Mouse (Mus musculus) kidney, adult 8-10 months (tissue): ENCODE data around the gene Actl11.
A peak's percentile ranks its signal among the peaks of the same experiment; 100 is the strongest.

Experiments
- DNase-seq, 2 experiments: peaks; one replicate each; pipeline ENCODE4 v3.0.0; 2022

Gene Actl11

DNA sequence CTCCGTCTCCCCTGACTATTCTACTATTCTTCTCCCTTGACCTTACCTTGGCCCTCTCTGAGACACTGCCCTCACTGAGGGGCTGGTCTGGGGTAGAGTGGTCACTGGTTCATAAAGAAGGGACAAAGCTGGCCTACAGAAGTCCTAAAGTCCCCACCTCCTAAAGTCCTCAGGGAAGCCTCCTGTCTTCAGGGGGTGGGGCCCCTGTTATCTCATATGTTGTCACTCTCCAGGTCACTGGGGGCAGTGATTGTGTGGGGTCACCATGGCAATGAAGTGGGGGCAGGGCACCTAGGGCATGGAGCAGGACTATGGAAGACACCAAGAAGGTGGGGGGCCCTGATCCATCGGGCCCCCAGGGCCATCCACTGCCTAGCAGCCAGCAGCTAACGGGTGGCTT lies at the start of gene Actl11:
Gene Actl11 (plus strand): TSS at position 301 of the 400 bp plus-strand sequence.
- no peak for DNase-seq

DNA sequence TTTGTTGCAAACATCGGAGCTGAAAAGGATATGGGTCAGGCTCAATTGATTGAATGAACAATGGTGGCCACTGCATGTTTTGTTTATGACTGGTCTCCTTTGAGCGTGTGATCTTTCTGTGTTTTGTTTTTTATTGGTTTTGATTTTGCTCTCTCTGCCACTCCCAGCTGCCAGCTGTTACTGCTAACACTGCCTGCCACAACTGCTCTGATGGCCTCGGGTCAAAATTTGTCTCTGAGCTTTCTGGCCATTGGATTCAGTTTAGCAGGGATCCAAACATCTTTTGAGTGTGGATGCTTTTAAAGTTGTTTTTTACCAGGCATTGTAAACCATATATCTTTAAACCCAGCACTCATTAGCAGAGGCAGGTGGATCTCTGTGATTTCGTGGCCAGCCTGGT lies 47.9 kb upstream of the Actl11 start:
- no peak for DNase-seq

DNA sequence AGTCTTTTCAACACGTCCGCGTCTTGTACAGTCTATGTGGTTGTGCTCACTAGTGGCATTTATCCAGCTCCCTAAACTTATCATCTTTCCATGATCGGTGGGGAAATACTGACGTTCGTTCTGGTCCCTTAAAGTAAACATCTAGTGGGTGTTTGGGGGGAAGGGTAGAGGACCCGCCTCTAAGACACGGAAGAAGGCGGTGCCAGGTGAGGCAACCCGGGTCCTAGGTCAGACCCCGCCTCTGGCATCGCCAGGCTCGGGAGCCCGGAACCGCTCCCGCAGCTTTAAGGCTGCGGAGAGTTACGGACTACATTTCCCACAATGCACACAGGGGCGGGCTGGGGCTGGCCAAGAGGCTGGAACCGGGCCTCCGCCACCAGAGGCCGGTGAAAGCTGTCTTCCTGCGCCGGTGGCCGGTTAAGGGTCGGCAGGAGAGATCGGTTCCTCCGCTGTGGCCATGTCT lies 40.4 kb upstream of the Actl11 start, which contains the start of gene Mon1a:
Gene Mon1a (plus strand): TSS at position 348 of the 463 bp plus-strand sequence.
- peak; percentile 93 to 96 for DNase-seq

DNA sequence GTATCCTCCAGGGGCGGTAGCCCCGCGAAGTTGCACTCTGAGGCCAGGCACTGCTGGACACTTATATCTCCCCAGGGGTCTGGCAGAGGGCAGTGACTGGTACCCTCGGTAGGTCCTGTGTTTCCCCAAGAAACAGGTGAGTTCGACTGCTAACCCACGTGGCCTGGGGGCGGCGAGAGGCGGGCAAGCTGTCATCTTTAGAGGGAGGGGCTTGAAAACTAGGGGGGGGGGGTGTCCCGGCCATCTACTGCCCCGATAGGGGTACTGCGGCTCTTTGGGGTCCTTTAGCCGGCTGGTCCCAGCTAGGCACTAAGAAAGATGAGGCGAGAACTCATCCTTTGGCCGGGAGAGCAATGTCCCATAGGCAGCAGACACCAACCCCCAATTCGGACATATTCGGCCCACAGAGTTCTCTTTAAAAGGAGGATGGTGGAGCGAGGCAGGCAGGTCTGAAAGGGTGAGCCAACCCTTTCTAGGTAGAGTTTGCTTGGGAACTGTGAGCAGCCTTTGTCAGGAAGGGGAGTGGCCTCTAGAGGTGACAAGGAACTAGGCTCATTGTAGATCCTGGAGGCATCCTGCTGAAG lies 39.9 kb upstream of the Actl11 start:
- DNase-seq, result peak; percentile 44 to 45

DNA sequence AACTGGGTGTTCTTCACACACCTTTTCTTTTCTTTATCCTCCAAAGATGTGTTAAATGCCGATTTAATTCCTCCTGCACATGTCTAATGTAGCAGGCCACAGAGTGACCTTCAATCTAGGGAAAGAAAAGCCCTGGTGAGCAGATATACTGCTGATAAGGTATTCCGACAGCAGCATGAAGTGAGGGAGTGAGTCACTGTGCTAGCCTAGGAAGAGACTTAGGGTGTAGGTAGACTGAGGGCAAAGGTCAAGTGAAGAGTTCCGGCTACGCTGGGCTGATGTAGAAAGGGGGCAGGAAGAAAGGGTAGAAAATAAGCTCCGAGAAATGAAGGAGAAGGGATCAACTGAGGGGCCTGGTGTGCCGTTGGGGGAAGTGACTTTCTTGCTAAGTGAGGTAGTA lies 38.0 kb upstream of the Actl11 start:
- no peak for DNase-seq

DNA sequence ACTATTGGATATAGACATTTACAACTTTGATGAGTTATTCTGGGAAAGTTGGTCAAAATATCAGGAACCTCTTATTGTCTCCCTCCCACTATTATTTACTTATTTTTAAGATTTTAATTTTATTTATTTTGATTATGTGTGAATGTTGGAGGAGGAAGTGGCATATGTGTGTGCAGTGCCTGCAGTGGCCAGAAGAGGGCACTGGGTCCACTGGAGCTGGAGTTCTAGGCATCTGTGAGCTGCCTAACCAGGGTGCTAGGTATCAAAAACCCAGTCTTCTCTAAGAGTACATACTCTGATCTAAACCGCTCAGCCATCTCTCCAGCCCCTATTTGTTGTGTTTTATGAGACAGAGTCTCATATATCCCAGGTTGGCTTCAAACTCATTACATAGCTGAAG lies 37.2 kb upstream of the Actl11 start:
- no peak for DNase-seq

DNA sequence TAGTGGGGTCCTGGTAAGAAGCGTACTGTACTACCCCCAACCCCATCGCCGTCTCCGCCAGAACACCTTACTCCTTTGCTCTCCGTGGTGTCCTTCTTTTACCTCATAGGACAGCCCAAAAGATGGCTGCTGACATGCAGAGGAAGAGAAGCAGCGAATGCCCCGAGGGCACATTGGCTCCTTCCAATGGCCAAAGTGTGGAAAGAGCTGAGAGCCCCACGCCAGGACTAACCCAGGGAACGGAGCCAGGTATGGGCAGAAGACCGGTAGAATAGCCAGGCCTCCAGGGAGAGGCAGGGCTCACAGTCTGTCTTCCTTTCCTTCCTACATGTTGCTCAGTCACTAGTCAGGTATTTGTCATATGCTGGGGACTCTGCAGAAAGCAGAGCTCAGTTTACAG lies 29.7 kb upstream of the Actl11 start:
- DNase-seq, result no peak

DNA sequence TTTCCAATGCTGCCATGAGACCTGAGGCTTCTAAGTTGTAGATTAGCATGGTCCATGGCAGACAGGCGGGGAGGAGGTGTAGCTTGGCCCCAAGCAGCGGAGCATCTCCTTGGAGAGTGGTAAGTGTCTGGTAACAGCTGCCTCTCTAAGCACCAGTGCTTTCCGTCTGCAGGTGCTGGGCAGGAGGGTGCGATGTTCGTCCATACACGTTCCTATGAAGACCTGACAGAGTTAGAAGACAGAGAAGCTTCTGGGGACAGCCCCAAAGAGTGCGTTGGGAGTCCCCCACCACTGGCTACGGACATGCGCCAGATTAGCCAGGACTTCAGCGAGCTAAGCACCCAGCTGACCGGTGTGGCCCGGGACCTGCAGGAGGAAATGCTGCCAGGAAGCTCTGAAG lies 28.4 kb upstream of the Actl11 start:
- no peak for DNase-seq

DNA sequence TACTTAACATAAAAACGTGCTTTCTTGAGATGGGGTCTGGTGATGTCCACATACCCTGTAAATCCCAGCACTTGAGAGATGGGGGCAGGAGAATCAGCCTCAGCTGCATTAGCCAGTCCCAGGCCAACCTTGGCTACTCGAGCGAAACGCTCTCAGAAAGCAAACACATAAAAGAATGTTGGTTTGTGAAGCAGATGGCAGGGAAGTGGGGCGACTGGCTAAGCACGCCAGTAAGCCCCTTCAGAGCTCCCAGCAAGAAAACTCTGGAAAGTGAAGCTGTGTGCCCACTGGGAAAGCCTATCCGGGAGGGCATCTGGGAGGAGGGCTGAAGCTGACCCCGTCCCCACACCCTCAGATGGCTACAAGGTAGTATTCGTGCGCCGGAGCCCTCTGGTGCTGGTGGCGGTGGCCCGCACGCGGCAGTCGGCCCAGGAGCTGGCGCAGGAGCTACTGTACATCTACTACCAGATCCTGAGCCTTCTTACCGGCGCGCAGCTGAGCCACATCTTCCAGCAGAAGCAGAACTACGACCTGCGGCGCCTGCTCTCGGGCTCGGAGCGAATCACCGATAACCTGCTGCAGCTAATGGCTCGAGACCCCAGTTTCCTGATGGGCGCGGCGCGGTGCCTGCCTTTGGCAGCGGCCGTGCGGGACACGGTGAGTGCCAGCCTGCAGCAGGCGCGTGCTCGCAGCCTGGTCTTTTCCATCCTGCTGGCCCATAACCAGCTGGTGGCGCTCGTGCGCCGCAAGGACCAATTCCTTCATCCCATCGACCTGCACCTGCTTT lies 27.2 kb upstream of the Actl11 start:
- DNase-seq, result peak; percentile 55 to 72

DNA sequence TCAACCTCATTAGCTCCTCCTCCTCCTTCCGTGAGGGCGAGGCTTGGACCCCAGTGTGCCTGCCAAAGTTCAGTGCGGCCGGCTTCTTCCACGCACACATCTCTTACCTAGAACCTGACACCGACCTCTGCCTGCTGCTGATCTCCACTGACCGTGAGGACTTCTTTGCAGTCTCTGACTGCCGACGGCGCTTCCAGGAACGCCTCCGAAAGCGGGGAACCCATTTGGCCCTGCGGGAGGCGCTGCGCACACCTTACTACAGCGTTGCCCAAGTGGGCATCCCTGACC lies 26.7 kb upstream of the Actl11 start:
- no peak for DNase-seq

DNA sequence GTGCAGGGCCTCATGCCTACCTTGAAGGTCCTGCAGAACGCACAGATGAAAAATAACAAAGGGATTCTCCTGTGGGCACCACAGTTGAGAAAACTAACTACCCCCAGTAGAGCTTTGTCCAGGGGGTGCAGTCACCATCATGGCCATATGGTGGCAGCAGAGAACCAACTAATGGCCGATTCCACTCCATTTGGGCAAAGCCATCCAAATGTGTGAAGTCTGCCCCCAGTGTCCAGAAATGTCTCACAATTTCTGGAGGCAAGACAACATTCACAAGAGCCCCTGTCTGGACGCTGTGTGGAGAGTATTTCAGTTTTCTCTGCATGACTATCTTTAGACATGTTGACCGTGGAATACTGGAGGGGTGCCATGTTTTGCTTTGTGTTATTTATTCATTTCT lies 23.5 kb upstream of the Actl11 start:
- peak; percentile 78 to 91 for DNase-seq

DNA sequence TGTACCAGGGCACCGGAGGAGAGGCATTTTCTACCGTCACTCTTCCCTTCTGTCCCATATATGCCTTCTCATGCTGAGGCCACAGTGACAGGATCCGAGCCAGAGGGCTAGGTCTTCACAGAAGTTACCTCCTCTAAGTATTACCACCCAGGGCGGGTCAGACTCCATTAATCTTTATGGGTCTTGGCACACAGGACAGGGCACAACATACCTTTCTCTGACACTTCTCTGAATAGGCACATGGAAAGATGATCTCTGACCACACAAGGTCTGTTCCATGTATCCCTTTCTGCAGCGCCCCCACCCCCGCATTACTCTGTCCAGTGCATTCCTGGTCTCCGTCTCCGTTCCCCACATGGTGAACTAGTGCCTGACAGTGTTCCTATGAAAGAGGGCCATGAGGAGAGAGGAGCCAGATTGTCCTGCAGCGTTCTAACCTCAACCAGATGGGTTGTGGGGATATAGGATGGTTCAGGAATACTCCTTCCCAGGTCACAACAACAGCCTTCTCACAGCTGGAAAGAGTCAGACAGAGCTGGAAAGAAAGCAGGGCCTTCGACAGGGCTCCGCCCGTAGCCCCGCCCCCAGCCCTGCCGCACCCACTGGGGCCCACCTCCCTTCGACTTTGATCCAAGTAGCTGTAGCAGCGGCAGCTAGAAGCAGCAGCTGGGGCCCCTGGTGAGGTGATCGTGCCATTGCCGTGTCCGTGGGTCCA lies 21.9 kb upstream of the Actl11 start, which contains the start of gene Mst1r:
Gene Mst1r (plus strand): TSS at position 622 of the 715 bp plus-strand sequence.
- peak; percentile 78 to 85 for DNase-seq

DNA sequence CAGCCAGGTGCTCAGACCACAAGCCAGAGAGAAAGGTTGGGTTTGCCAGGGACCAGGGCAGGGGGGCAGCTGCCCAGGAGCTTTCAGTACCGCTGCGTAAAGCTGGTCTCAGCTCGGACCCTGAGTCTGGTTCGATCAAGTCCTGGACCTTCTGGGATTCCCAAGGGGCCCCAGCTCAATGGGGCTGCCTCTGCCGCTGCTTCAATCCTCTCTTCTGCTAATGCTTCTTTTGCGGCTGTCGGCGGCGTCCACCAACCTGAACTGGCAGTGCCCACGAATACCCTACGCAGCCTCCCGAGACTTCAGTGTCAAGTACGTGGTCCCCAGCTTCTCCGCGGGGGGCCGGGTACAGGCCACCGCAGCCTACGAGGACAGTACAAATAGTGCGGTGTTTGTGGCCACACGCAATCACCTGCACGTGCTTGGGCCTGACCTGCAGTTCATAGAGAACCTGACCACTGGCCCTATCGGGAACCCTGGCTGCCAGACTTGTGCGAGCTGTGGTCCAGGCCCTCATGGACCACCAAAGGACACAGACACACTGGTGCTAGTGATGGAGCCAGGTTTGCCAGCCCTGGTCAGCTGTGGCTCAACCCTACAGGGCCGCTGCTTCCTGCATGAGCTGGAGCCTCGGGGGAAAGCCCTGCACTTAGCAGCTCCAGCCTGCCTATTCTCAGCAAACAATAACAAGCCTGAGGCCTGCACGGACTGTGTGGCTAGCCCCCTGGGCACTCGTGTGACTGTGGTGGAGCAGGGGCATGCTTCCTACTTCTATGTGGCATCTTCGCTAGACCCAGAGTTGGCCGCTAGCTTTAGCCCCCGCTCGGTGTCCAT lies 21.1 kb upstream of the Actl11 start:
- no peak for DNase-seq

DNA sequence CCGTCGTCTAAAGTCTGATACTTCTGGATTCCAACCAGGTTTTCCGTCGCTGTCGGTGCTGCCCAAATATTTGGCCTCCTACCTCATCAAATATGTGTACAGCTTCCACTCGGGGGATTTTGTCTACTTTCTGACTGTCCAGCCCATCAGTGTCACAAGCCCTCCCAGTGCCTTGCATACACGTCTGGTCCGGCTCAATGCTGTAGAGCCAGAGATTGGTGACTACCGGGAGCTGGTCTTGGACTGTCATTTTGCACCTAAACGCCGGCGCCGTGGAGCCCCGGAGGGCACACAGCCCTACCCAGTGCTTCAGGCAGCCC lies 20.5 kb upstream of the Actl11 start:
- no peak for DNase-seq

DNA sequence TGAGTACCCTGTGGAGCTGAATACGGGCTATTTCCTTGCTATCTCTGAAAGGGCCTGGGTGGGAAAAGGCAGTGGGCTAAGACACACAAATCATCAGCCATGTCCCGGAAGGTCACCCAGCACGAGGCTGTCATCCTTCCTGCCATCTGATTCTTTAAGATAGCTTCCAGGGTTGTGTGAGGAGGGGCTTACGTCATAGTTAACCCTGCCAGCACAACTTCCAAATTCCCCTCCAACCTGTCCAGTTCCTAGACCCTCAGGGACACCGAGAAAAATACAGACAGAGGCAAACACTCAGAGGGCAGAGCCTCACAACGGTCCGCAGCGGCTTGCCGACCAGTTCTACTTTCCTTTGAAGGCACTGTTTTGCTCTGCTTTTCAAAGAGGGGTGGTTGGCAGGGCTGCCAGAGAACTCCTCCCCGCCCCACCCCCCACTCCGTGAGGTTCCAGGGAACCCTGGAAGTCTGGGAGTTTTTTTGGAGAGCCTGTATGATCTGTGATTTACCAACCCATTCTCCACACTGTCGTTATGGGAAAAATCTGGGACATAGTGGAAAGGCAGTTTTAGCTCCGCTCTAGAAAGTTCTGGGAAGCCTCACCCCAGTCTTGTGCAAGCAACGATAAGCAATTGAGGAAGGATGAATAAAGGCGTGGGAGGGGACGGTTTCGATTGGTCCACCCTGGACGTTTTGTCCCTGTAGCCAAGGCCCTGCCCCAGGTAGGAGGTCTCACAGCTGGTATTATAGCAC lies 19.7 kb upstream of the Actl11 start:
- DNase-seq, result no peak

DNA sequence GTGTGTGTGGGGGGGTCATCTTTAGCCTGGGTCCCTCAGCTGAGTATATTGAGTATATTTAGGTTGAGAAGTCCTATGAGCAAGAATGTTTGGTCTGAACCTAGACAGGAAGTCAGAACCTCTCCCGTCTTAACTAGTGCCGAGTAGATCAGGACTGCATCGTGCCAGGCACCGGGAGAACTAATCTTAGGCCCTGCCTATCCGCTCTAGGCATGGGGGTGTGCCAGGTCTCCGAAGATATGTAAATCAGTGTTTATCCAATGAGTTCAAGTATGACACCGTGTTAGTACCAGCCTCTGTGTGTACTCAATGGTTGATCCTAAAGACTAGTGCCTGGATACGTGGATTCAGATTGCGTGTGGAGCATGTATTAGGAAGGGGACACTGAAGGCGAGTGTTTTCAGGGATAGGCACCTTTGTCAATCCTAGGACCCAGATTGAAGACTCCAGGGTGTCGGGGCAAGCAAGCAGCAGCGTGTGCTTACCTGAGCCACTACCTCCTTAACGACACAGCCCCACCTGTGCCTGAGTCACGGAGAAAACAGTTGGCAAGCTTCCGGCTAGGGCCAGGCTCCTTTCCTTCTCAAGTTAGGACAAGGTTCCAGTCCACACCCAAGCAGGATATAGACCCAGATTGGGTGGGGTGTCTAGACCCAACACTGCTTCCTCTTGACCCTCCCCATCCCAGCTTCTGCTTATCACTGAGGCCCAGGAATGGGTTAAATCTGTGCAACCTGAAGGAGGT lies 18.1 kb upstream of the Actl11 start:
- no peak for DNase-seq

DNA sequence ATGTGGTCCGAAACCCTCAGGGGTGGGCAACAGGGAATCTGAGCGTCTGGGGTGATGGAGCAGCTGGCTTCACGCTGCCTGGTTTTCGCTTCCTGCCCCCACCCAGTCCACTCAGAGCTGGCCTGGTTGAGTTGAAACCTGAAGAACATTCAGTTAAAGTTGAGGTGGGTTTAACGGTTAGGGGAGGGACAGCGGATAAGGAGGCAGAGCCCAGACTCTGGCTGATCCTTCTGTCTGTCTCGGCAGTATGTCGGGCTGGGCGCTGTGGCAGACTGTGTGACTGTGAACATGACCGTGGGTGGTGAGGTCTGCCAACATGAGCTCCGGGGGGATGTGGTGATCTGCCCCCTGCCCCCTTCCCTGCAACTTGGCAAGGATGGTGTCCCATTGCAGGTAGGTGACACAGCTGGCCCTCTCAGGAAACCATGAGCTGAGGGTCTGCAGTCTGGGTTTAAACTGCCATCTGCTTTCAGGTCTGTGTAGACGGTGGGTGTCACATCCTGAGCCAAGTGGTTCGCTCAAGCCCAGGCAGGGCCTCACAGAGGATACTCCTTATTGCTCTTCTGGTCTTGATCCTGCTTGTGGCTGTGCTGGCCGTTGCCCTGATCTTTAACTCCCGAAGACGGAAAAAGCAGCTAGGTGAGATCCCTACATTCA lies 13.4 kb upstream of the Actl11 start:
- no peak for DNase-seq

DNA sequence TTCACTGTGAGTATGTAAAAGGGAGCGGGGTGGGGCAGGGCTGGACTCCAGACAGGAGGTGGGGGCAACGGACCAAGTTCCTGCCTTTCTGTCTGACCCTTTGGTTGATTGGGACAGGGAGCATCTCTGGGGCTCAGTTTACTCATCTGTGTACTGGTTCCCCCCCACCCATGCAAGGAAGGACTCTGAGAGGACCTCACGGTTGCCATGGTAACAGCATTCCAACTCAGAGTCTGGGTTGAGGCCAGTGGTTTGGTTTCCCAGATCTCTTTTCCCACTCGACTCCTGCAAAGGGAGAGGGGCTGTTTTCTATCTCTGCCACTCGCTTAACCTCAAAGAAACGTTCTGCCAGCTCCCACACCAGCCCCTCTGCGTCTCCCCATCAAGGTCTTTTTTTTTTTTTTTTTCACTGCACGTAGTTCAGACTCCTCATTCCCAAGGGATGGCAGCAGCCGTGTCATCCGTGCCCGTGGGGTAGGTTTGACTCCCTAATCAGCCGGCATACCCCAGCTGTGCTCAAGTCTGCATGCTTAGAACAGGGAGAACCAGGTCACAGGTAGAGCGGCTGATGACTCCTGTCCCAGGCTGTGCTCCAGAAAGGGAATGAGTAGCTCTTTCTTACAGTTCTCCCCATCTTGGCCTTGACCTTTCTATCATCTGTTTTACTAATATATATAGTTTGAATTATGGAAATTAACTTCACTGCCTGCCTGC lies 10.2 kb upstream of the Actl11 start:
- no peak for DNase-seq

DNA sequence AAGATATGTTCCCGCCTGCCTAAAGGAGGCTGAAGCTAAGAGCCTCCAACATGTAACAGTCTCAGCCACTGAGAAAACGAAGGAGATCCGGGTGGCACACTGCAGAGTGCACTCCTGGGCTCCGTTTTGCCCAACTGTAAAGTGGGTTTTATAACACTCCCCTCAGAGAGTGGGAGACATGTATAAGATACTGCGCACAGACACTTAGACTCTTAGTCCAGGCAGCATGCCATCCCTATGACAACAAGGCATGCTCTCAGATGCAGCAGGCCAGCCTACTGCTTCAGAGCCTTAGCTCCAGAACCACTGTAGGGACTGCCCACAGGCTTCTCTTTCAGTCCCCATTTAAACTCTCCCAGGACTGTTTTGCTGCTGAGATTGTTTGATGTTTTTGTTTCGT lies 9.4 kb upstream of the Actl11 start:
- no peak for DNase-seq

DNA sequence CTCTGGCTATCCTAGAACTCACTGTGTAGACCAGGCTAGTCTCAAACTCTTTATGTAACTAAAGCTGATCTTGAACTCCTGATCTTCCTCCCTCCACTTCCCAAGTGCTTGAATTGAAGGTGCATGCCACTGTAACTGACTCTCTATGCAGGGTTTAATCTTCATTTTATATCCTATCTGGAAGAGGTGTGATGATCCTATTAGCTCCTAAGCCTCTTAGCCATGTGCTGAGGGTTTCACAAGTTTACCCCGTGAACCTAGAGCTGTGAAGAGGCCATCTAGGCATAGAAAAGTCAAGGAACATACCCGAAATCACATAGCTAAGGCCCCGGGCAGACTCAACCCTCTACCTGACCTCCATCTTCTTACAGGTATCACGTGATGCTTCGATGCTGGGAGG lies 8.8 kb upstream of the Actl11 start:
- no peak for DNase-seq

DNA sequence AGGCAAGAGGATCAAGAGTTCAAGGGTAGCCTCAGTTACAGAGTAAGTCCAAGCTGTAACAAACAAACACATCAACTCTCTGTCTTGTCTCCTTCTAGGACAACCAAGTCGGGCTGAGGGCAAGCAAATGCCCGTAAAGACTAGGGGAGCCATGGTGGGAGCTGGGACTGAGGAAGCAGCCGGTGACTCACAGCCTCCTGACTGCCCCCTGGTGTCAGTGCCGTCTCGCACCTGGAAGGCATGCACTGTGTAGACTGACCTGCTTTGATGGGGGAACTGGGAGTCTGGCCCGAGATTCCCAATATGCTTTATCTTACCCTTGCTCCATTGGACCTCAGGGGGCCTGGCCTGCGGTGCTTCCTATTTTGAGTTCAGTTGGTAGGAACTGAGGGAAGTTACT lies 5.2 kb upstream of the Actl11 start:
- peak; percentile 25 to 64 for DNase-seq
